Mouse (Mus musculus) gastrocnemius, adult 8-10 months (tissue): ENCODE data around the gene Carmil2. TPM values are rescaled to one million over a fixed set of nuclear protein-coding genes. Genes with fewer than 3 reads are reported as not detected.

ENCODE experiments used
- DNase-seq, 2 experiments: peaks; one replicate each; pipeline ENCODE4 v3.0.0; 2022; ENCODE audit warnings: low spot score in 2 of 2
- total RNA-seq, 4 experiments: library from RNA; stranded (reverse); gene quantifications; 2 replicates each; pipeline ENCODE4 v1.2.4; 2022

Carmil2 gene
- total RNA-seq, 4 experiments from 2014 or later, result not detected

GRCm38 (mm10) chr8:105719637-105720036 is 33.6 kb downstream of the Carmil2 start:
- DNase-seq, result no peak

- no peak for DNase-seq
These were observed 36.8 kb downstream of the Carmil2 start for GRCm38 (mm10) chr8:105722861-105723260.

DNA sequence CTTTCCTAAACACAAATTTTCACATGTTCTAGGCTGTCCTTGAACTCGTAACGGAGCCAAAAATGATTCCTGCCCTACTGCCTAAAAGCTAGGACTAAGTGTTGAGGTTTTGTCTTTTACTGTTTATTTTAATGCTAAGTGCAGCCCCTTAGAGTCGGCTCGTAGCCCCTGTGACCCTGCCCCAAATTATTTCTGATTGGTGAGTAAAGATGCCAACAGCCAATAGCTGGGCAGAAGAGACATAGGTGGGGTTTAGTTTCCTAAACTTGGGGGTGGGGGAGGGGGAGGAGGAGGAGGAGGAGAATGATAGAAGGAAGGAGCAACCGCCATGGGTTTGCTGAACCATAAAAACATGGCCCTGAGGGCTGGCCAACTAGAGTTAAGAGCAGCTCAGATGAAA is 39.7 kb downstream of the Carmil2 start:
- no peak for DNase-seq

- no peak for DNase-seq
These were observed 41.5 kb downstream of the Carmil2 start for GRCm38 (mm10) chr8:105727397-105728124.

DNA sequence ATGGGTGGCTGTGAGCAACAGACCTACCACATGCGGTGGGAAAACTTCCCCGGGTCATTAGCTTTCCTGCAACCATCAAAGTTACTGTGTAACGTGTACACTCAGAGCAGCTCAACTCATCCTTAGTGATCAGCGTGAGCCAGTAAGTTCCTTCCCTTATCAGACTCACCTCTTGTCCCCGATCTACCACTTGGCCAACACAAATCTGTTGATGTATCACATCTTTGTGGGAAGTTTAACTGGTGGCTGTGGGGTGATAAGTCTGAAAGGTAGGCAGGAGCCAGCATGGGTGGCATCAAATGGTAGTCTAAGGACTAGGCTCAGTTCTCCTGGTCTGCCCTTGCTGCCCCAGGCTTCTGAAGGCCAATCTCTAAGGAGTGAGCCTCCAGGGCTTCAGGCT is 46.1 kb downstream of the Carmil2 start:
- no peak for DNase-seq

DNA sequence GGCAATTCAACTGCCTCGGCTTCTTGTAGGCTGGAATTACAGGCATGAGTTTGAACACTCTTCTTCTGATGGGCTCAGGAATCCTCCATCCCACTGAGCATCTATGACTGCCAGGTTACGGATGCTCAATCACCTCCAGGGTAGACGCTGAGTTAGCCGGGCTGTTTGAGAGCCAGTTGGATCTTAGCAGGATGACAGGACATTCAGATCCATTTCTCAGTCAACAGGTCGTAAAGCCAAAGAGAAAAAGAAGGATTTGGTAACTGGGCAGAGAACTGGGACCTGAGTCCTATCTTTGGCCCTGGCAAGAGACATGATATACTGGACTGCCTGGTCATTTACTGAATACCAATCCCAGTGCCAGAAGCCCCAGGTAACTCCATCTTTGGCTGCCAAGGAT is 53.1 kb downstream of the Carmil2 start:
- peak; percentile 19 to 26 for DNase-seq

DNA sequence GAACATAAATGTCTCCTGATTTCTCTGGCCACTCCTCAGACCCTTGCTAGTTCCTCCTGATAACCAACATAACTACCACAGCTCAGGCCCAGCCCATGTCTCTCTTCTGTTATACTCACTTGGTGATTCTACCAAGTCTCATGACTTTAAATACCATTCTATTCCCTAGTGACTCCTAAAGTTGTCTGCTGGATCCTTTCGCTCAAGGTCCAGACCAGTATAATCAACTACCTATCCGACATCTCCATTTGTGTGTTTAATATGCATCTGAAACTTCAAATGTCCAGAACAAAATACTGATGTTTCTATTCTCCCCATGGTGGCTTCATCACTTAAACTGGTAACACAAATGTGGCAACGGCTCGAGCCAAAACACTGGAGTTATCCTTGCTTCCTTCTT is 57.2 kb downstream of the Carmil2 start:
- no peak for DNase-seq

Other genes with a start within 250 kb of the Carmil2 start
- gene Tppp3, start 214.7 kb upstream of the Carmil2 start, total RNA-seq, result 10 to 100 TPM; 22.7 to 38.8 (median 34.2) TPM
- 10 to 100 TPM; 10.3 to 11.7 (median 11.4) TPM for gene Zdhhc1, start 189.4 kb upstream of the Carmil2 start, total RNA-seq
- gene Hsd11b2, start 167.5 kb upstream of the Carmil2 start, total RNA-seq, result under 1 TPM in 2 of 4 experiments, not detected in 2; 0.12 to 0.62 TPM
- 10 to 100 TPM; 42.2 to 45.3 (median 44.1) TPM for gene Atp6v0d1, start 120.2 kb upstream of the Carmil2 start, total RNA-seq
- 10 to 100 TPM; 15.8 to 17.2 (median 16.6) TPM for gene Ripor1, start 81.0 kb upstream of the Carmil2 start, total RNA-seq
- gene Ctcf, start 49.7 kb upstream of the Carmil2 start, total RNA-seq, result 10 to 100 TPM; 32.9 to 39.2 (median 34.2) TPM
- gene Agrp, start 48.9 kb upstream of the Carmil2 start, total RNA-seq, result not detected
- 1 to 10 TPM; 3.4 to 5.8 (median 4.4) TPM for gene Acd, start 14.8 kb downstream of the Carmil2 start, total RNA-seq
- 1 to 10 TPM; 5.5 to 8.1 (median 6.7) TPM for gene Pard6a, start 14.9 kb downstream of the Carmil2 start, total RNA-seq
- not detected for gene 4933405L10Rik, start 21.4 kb downstream of the Carmil2 start, total RNA-seq
- gene Enkd1, start 21.9 kb downstream of the Carmil2 start, total RNA-seq, result under 1 TPM; 0.48 to 0.54 (median 0.52) TPM
- gene Gfod2, start 72.4 kb downstream of the Carmil2 start, total RNA-seq, result 1 to 10 TPM; 7.0 to 9.1 (median 8.3) TPM
- gene Ranbp10, start 141.1 kb downstream of the Carmil2 start, total RNA-seq, result 10 to 100 TPM; 19.3 to 25.2 (median 23.0) TPM
- not detected for gene Tsnaxip1, start 141.5 kb downstream of the Carmil2 start, total RNA-seq
- gene Cenpt, start 167.0 kb downstream of the Carmil2 start, total RNA-seq, result 1 to 10 TPM in 1 of 4 experiments, under 1 TPM in 3; 0.31 to 1.4 (median 0.72) TPM
- 10 to 100 TPM; 20.4 to 24.1 (median 22.0) TPM for gene Thap11, start 168.9 kb downstream of the Carmil2 start, total RNA-seq
- 10 to 100 TPM; 21.4 to 44.7 (median 25.5) TPM for gene Nutf2, start 174.3 kb downstream of the Carmil2 start, total RNA-seq
- gene Edc4, start 194.6 kb downstream of the Carmil2 start, total RNA-seq, result 10 to 100 TPM; 18.8 to 21.9 (median 20.0) TPM
- not detected for gene Nrn1l, start 207.3 kb downstream of the Carmil2 start, total RNA-seq
- 10 to 100 TPM; 10.9 to 14.7 (median 12.8) TPM for gene Pskh1, start 214.2 kb downstream of the Carmil2 start, total RNA-seq
- gene Ctrl, start 247.6 kb downstream of the Carmil2 start, total RNA-seq, result not detected